Mouse (Mus musculus) stomach, embryonic 14.5 days (tissue): ENCODE measurements around the gene Efcc1. TPM values are rescaled to one million over a fixed set of nuclear protein-coding genes. Genes with fewer than 3 reads are reported as not detected.

Experiments used
- ATAC-seq: fragments of 200-750 bp; cut with Nextera tagmentation; 2 replicates; pipeline ENCODE4 v1.8.0; 2017; ENCODE audit warnings: low read depth, moderate TSS enrichment; ENCODE audit not compliant: insufficient number of reproducible peaks, insufficient read depth, low FRiP score
- H3K27ac ChIP-seq: fragments of 300-500 bp; sonication (generic); 2 replicates; pipeline ENCODE4 v1.5.1; 2014; ENCODE audit warnings: mild to moderate bottlenecking, low read length, moderate library complexity, mixed read lengths
- H3K27me3 ChIP-seq: fragments of 300-500 bp; sonication (generic); 2 replicates; pipeline ENCODE4 v1.6.1; 2014; ENCODE audit warnings: low read length, control low read depth, mixed read lengths; ENCODE audit not compliant: control insufficient read depth, insufficient read depth
- H3K36me3 ChIP-seq: fragments of 300-500 bp; sonication (generic); 2 replicates; pipeline ENCODE4 v1.6.1; 2014; ENCODE audit warnings: mild to moderate bottlenecking, control low read depth, low read length, moderate library complexity, mixed read lengths; ENCODE audit not compliant: control insufficient read depth, insufficient read depth
- H3K4me1 ChIP-seq: fragments of 300-500 bp; sonication (generic); 2 replicates; pipeline ENCODE4 v1.6.1; 2014; ENCODE audit warnings: low read length, control low read depth, mixed read lengths; ENCODE audit not compliant: control insufficient read depth, insufficient read depth
- H3K4me2 ChIP-seq: fragments of 300-500 bp; sonication (generic); replicated peaks from 2 replicates; pipeline ENCODE4 v1.6.1; 2014; ENCODE audit warnings: low read depth, low read length, control low read depth
- H3K4me3 ChIP-seq: fragments of 300-500 bp; sonication (generic); 2 replicates; pipeline ENCODE4 v1.5.1; 2014; ENCODE audit warnings: low read depth, low read length, control low read depth
- H3K9ac ChIP-seq: fragments of 300-500 bp; sonication (generic); replicated peaks from 2 replicates; pipeline ENCODE4 v1.6.1; 2014; ENCODE audit warnings: low read depth, mild to moderate bottlenecking, control low read depth, low read length, moderate library complexity, mixed read lengths
- H3K9me3 ChIP-seq: fragments of 300-500 bp; sonication (generic); 2 replicates; pipeline ENCODE4 v1.6.1; 2016; ENCODE audit warnings: low read depth, low read length, control low read depth; ENCODE audit not compliant: control insufficient read depth
- WGBS: fragments of 180-500 bp; shearing (Covaris S2); extraction: QIAGEN DNeasy Blood & Tissue Kit; methylation state at CpG from one replicate; pipeline ENCODE4 v1.1.7; 2014; 5-methylcytosine and 5-hydroxymethylcytosine counted together
- polyA plus RNA-seq: library from polyadenylated mRNA; unstranded; fragments of >200 nt; fragmentation: Nextera tagmentation; extraction: Ambion mirVana; gene quantifications from 2 replicates; pipeline ENCODE4 v1.2.1, GENCODE M21; 2014

Gene Efcc1
- polyA plus RNA-seq, 1 experiment from 2014 or later, result 2.2 TPM

DNA sequence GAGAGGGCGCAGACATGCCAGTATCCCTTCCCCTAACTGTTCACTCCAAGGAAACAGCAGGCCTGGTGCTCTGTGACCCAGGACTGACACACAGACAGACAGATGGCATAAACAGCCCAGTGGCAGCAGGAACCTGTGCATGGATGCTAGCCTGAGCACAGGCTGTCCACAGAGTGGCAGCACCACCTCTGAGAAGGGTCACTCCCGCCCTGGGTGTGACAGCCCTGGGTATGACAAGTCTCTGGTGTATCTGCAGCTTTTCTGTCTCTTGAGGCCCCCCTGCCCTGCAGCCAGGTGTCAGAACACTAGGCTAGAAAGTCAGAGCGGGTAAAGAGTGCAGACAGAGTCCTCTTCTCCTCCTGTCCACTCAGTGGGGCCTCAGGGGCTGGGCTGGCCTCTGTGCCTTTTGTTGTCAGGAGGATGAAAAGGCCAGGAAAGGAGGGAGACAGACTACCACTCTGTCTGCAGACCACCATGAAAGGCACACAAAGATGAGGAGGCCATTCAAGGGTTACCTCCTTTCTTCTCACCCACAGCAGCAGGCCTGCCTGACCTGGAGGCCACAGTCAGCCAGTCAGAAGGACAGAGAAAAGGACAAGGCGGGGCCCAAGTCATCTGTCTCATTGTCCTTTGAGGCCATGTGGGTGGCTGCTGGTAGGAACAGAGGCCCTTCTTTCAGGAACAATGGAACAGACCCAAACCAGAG lies 7.4 kb downstream of the Efcc1 start:
- WGBS, result 66% methylated on average over 4 of the region's 4 CpGs
- no peak overlapping the region for H3K4me3 ChIP-seq
- H3K4me2 ChIP-seq, result no peak overlapping the region
- H3K9me3 ChIP-seq, result no peaks in the 10 kb centered on the region
- no peaks in the 10 kb centered on the region for H3K36me3 ChIP-seq
- H3K4me1 ChIP-seq, result peaks cover 7% of the 10 kb centered on the region; the same call in 1 of the 2 replicates
- no peak overlapping the region for H3K27ac ChIP-seq
- H3K9ac ChIP-seq, result no peak overlapping the region
- no peaks in the 10 kb centered on the region for H3K27me3 ChIP-seq
- ATAC-seq, result 0 out of 2 replicates have a peak, but pooled peaks have one; percentile 15

DNA sequence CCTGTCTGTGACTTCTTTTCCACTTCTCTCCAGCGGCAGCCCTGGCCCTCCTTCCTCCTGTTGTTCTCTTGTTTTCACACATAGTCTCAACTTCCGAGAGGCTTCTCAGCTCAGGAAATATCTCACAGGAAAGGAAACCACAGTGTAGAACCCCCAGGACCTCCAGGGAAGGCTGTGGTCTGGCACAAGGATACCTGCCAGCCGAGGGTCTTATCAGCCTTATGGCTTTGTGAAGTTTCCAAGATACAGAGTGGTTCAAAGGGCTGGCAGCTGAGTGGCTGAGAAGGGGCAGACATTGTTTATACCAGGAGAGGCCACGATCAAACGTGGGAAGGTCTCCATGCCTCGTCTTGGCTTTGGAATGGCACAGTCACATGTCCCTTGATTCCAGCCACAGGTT lies 9.2 kb downstream of the Efcc1 start:
- Histone ChIP-seq H3K9ac (no peak overlapping the region), H3K27me3 (no peaks in the 10 kb centered on the region), H3K27ac (no peak overlapping the region), H3K4me2 (no peak overlapping the region), H3K4me3 (no peak overlapping the region), H3K9me3 (no peaks in the 10 kb centered on the region), H3K4me1 (no peaks in the 10 kb centered on the region), H3K36me3 (no peaks in the 10 kb centered on the region)
- ATAC-seq, result no peak
- 38% methylated on average over 6 of the region's 6 CpGs for WGBS

DNA sequence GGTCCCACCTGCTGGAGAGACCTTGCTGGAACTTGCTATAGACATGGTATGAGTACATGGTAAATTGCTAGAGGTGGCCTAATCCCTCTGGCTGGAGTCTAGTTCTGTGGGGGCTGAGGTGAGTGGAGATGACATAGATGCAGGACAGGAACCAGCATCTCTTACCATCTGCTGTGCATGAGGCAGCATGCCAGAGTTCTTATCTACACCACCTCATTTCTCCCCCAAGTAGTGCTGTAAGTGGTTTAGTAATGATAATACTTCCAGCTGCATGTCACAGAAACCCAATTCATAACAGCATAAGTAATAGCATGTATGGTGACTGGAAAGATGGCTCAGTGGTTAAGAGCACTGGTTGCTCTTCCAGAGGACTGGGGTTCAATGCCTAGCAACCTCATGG lies 9.8 kb downstream of the Efcc1 start:
- no peaks in the 10 kb centered on the region for H3K4me1 ChIP-seq
- no peaks in the 10 kb centered on the region for H3K9me3 ChIP-seq
- H3K27me3 ChIP-seq, result no peaks in the 10 kb centered on the region
- H3K9ac ChIP-seq, result no peak overlapping the region
- no peak overlapping the region for H3K27ac ChIP-seq
- H3K4me3 ChIP-seq, result no peak overlapping the region
- H3K36me3 ChIP-seq, result no peaks in the 10 kb centered on the region
- H3K4me2 ChIP-seq, result no peak overlapping the region
- no peak for ATAC-seq

DNA sequence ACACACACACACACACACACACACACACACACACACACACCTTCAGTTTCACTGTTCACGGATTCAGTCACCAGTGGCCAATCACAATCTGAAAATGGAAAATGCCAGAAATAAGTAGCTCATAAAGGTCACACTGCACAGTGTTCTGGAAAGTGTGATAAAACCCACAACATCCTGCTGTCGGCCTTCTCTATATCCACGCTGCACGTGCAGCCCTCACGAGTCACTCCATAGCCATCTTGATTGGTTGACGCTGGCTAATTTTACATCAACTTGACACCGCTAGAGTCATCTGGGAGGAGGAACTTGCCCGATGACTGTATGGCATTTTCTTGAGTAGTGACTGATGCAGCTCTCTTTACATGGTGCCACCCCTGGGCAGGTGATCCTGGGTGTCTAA lies 11.3 kb downstream of the Efcc1 start:
- no peaks in the 10 kb centered on the region for H3K9me3 ChIP-seq
- H3K4me1 ChIP-seq, result peaks cover 4% of the 10 kb centered on the region; the same call in 1 of the 2 replicates
- H3K27ac ChIP-seq, result no peak overlapping the region
- 88% methylated on average over 8 of the region's 8 CpGs for WGBS
- no peaks in the 10 kb centered on the region for H3K27me3 ChIP-seq
- no peaks in the 10 kb centered on the region for H3K36me3 ChIP-seq
- no peak overlapping the region for H3K9ac ChIP-seq
- H3K4me3 ChIP-seq, result no peak overlapping the region
- H3K4me2 ChIP-seq, result no peak overlapping the region
- no peak for ATAC-seq

DNA sequence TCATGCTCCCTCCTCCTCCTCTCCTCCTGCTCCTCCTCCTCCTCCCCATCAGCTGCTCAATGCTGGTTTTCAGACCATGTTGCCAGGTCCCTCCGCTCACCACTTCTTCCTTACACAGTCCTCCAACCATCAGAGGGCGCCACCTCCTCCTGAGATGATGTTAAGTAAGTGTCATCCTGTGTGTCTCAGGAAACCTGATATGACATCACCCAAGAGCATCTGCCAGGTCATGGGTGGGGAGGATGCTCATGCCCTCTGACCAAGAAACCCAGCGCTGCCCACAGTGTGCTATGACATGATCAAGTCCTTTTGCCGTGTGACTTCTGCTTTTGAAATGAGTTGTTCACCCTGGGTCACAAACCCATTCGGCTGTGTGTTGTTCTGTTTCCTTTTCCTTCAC lies 12.1 kb downstream of the Efcc1 start:
- Histone ChIP-seq H3K9me3 (no peaks in the 10 kb centered on the region), H3K4me2 (no peak overlapping the region), H3K4me3 (no peak overlapping the region), H3K4me1 (peaks cover 4% of the 10 kb centered on the region; the same call in 1 of the 2 replicates), H3K27me3 (no peaks in the 10 kb centered on the region), H3K36me3 (no peaks in the 10 kb centered on the region), H3K9ac (no peak overlapping the region), H3K27ac (no peak overlapping the region)
- WGBS, result 80% methylated on average over 5 of the region's 5 CpGs
- ATAC-seq, result no peak

DNA sequence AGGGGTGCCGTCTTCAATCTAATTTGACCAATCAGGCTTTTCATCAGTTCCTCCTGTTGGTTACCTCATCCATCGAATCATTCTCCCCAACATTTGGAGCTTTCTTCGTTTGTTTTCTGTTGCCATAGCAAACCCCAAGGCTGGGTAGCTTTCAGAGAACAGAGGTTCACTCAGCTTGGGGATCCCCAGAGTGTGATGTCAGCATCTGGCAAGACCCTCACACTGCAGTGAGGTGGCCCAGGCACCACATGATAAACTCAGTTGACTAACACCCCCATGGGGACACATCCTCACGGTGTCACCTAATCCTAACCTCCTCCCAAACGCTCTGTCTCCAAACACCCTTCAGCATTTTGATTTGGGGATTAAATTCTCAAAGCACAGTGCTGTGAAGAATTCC lies 12.6 kb downstream of the Efcc1 start:
- no peaks in the 10 kb centered on the region for H3K36me3 ChIP-seq
- no peak overlapping the region for H3K9ac ChIP-seq
- no peak overlapping the region for H3K4me3 ChIP-seq
- H3K9me3 ChIP-seq, result no peaks in the 10 kb centered on the region
- no peak for ATAC-seq
- H3K4me2 ChIP-seq, result no peak overlapping the region
- 80% methylated on average over 5 of the region's 5 CpGs for WGBS
- H3K27me3 ChIP-seq, result no peaks in the 10 kb centered on the region
- H3K4me1 ChIP-seq, result peaks cover 4% of the 10 kb centered on the region; the same call in 1 of the 2 replicates
- H3K27ac ChIP-seq, result no peak overlapping the region

DNA sequence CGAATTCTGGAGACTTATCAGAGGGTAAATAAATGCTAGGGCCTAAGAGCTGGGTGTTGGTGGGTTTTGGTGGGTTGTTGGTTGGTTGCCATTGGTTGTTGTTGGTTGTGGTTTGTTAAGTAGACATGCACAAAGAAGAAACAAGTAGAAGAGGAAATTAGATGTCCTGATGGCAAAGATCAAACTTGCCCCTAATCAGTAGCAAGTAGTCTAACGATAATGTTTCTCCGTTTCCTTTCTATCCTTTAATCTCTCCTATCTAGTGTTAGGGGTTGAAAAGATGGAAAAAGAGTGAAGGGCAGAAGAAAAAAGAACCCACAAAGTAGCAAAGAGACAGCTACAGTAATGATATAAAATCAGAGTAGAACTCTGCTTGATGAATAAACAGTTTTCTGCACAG lies 14.0 kb downstream of the Efcc1 start:
- no peak for ATAC-seq
- H3K27me3 ChIP-seq, result no peaks in the 10 kb centered on the region

DNA sequence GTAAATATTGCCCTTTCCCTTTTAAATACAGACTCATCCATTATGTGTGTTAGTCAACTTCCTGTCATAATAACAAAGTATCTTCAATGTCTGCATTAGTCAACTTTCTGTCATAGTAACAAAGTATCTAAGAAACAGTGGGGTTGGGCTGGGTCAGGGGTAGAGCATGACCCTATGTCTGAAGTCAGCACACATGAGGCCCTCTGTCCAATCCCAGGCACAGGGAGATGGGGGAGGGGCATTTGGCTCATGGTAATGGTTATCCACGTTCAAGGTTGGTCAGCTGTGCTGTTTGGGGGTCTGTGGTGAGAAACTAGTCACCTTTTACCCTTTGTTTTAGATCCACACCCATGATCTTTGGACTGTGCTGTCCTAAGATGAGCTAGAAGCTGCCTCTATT lies 14.6 kb downstream of the Efcc1 start:
- Histone ChIP-seq H3K27ac (no peak overlapping the region), H3K4me1 (peaks cover 4% of the 10 kb centered on the region; the same call in 1 of the 2 replicates), H3K9me3 (no peaks in the 10 kb centered on the region), H3K4me3 (no peak overlapping the region), H3K36me3 (no peaks in the 10 kb centered on the region), H3K9ac (no peak overlapping the region), H3K27me3 (no peaks in the 10 kb centered on the region), H3K4me2 (no peak overlapping the region)
- no peak for ATAC-seq
- WGBS, result 20% methylated on average over 1 of the region's 1 CpGs

More for the DNA sequence above, 14.0 kb downstream of the Efcc1 start:
- Histone ChIP-seq H3K4me1 (peaks cover 4% of the 10 kb centered on the region; the same call in 1 of the 2 replicates), H3K4me3 (no peak overlapping the region), H3K9me3 (no peaks in the 10 kb centered on the region), H3K4me2 (no peak overlapping the region), H3K27ac (no peak overlapping the region), H3K36me3 (no peaks in the 10 kb centered on the region), H3K9ac (no peak overlapping the region)
- 88% methylated on average over 3 of the region's 3 CpGs for WGBS

DNA sequence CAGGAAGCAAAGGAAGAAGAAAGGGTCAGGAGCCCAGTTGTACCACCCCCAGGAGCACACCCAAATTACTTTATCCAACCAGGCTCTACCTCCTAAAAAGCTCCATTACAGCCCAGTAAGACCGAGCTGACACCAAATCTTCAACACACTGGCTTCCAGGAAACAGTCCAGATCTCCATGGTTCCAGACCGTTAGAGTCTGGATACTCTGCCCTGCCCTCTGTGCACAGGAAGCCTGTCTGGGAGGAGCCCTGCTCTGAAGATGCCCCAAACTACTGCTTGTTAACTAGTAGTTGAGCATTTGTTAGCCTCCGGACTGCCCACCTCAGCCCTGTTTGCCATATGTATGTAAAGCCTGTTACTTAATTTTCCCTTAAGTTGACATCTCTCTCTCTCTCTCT lies 15.4 kb downstream of the Efcc1 start:
- no peak overlapping the region for H3K9ac ChIP-seq
- peaks cover 4% of the 10 kb centered on the region; the same call in 1 of the 2 replicates for H3K4me1 ChIP-seq
- H3K4me2 ChIP-seq, result no peak overlapping the region
- no peak overlapping the region for H3K4me3 ChIP-seq
- H3K9me3 ChIP-seq, result no peaks in the 10 kb centered on the region
- H3K36me3 ChIP-seq, result no peaks in the 10 kb centered on the region
- WGBS, result 50% methylated on average over 3 of the region's 3 CpGs
- no peak overlapping the region for H3K27ac ChIP-seq
- no peak for ATAC-seq
- no peaks in the 10 kb centered on the region for H3K27me3 ChIP-seq
